Mouse (Mus musculus): ENCODE results near the gene Aida. TPM values are rescaled to one million over a fixed set of nuclear protein-coding genes. Genes with fewer than 3 reads are reported as not detected.
A peak's percentile ranks its signal among the peaks of the same experiment; 100 is the strongest.

Aida gene
- polyA plus RNA-seq, 1 experiment = 46.5 TPM

GRCm38 (mm10) chr1:183264145-183265008, 32.0 kb upstream of the Aida start:
- Histone ChIP-seq H3K79me3 (ENCODE audit: low read depth) (no peaks in the 10 kb centered on the region), H3K79me2 (ENCODE audit: control insufficient read depth, insufficient read depth) (no peaks in the 10 kb centered on the region), H3K36me3 (ENCODE audit: control insufficient read depth, insufficient read depth) (no peaks in the 10 kb centered on the region), H3ac (ENCODE audit: control insufficient read depth, insufficient read length, low read depth) (no peak overlapping the region), H3K4me3 (ENCODE audit: insufficient read depth, poor library complexity, severe bottlenecking) (no peak overlapping the region), H3K27me3 (ENCODE audit: control insufficient read depth, insufficient read depth, insufficient read length) (no peaks in the 10 kb centered on the region)
- TF ChIP-seq FOSL1 (IDR thresholded peaks at IDR 0.05; ENCODE audit: insufficient read depth, low read length, poor library complexity, severe bottlenecking) (no peak), CTCF (IDR thresholded peaks at IDR 0.05; ENCODE audit: control insufficient read depth, insufficient read depth, insufficient read length) (no peak), MYOG (IDR thresholded peaks at IDR 0.05; ENCODE audit: control insufficient read depth, extremely low read depth, insufficient read length) (no peak), CEBPB (IDR thresholded peaks at IDR 0.05; ENCODE audit: low read depth) (no peak)

GRCm38 (mm10) chr1:183265921-183266467, 30.4 kb upstream of the Aida start:
- H3K4me3 ChIP-seq (ENCODE audit: insufficient read depth, poor library complexity, severe bottlenecking) = no peak overlapping the region
- TF ChIP-seq MYOG (IDR thresholded peaks at IDR 0.05; ENCODE audit: control insufficient read depth, extremely low read depth, insufficient read length) = no peak
- no peak for TF ChIP-seq MAX (IDR thresholded peaks at IDR 0.05)
- TF ChIP-seq USF1 (IDR thresholded peaks at IDR 0.05; ENCODE audit: low read depth) = peak; percentile 22

GRCm38 (mm10) chr1:183267666-183268065, 28.7 kb upstream of the Aida start:
- H3K4me3 ChIP-seq (ENCODE audit: insufficient read depth, poor library complexity, severe bottlenecking) = no peak overlapping the region
- H3K27me3 ChIP-seq (ENCODE audit: control insufficient read depth, insufficient read depth, insufficient read length) = no peaks in the 10 kb centered on the region
- TF ChIP-seq FOSL1 (IDR thresholded peaks at IDR 0.05; ENCODE audit: insufficient read depth, low read length, poor library complexity, severe bottlenecking) = no peak
- no peak for TF ChIP-seq CTCF (IDR thresholded peaks at IDR 0.05; ENCODE audit: control insufficient read depth, insufficient read depth, insufficient read length)
- TF ChIP-seq MYOG (IDR thresholded peaks at IDR 0.05; ENCODE audit: control insufficient read depth, extremely low read depth, insufficient read length) = no peak
- TF ChIP-seq MAX (IDR thresholded peaks at IDR 0.05) = no peak
- TF ChIP-seq CEBPB (IDR thresholded peaks at IDR 0.05; ENCODE audit: low read depth) = no peak
- no peak for TF ChIP-seq MYOD1 (IDR thresholded peaks at IDR 0.05; ENCODE audit: control insufficient read depth, insufficient read length, low read depth)
- no peaks in the 10 kb centered on the region for H3K79me2 ChIP-seq (ENCODE audit: control insufficient read depth, insufficient read depth)
- no peaks in the 10 kb centered on the region for H3K36me3 ChIP-seq (ENCODE audit: control insufficient read depth, insufficient read depth)
- no peak overlapping the region for H3ac ChIP-seq (ENCODE audit: control insufficient read depth, insufficient read length, low read depth)
- H3K79me3 ChIP-seq (ENCODE audit: low read depth) = no peaks in the 10 kb centered on the region

More at GRCm38 (mm10) chr1:183265921-183266467, 30.4 kb upstream of the Aida start:
- no peaks in the 10 kb centered on the region for H3K79me3 ChIP-seq (ENCODE audit: low read depth)
- no peaks in the 10 kb centered on the region for H3K79me2 ChIP-seq (ENCODE audit: control insufficient read depth, insufficient read depth)
- no peaks in the 10 kb centered on the region for H3K27me3 ChIP-seq (ENCODE audit: control insufficient read depth, insufficient read depth, insufficient read length)
- H3K36me3 ChIP-seq (ENCODE audit: control insufficient read depth, insufficient read depth) = no peaks in the 10 kb centered on the region
- no peak overlapping the region for H3ac ChIP-seq (ENCODE audit: control insufficient read depth, insufficient read length, low read depth)

GRCm38 (mm10) chr1:183272867-183273818, 23.2 kb upstream of the Aida start:
- Histone ChIP-seq H3K36me3 (ENCODE audit: control insufficient read depth, insufficient read depth) (peaks cover 11% of the 10 kb centered on the region), H3ac (ENCODE audit: control insufficient read depth, insufficient read length, low read depth) (no peak overlapping the region), H3K4me3 (ENCODE audit: insufficient read depth, poor library complexity, severe bottlenecking) (no peak overlapping the region), H3K79me3 (ENCODE audit: low read depth) (no peaks in the 10 kb centered on the region), H3K79me2 (ENCODE audit: control insufficient read depth, insufficient read depth) (no peaks in the 10 kb centered on the region), H3K27me3 (ENCODE audit: control insufficient read depth, insufficient read depth, insufficient read length) (no peaks in the 10 kb centered on the region)
- TF ChIP-seq CEBPB (IDR thresholded peaks at IDR 0.05; ENCODE audit: low read depth) = no peak
- no peak for TF ChIP-seq MAX (IDR thresholded peaks at IDR 0.05)
- TF ChIP-seq FOSL1 (IDR thresholded peaks at IDR 0.05; ENCODE audit: insufficient read depth, low read length, poor library complexity, severe bottlenecking) = no peak
- TF ChIP-seq CTCF (IDR thresholded peaks at IDR 0.05; ENCODE audit: control insufficient read depth, insufficient read depth, insufficient read length) = no peak
- no peak for TF ChIP-seq MYOD1 (IDR thresholded peaks at IDR 0.05; ENCODE audit: control insufficient read depth, insufficient read length, low read depth)
- no peak for TF ChIP-seq MYOG (IDR thresholded peaks at IDR 0.05; ENCODE audit: control insufficient read depth, extremely low read depth, insufficient read length)
- TF ChIP-seq USF1 (IDR thresholded peaks at IDR 0.05; ENCODE audit: low read depth) = no peak

GRCm38 (mm10) chr1:183274385-183274784, 22.0 kb upstream of the Aida start:
- H3K79me2 ChIP-seq (ENCODE audit: control insufficient read depth, insufficient read depth) = no peaks in the 10 kb centered on the region
- H3K79me3 ChIP-seq (ENCODE audit: low read depth) = no peaks in the 10 kb centered on the region
- no peak overlapping the region for H3K4me3 ChIP-seq (ENCODE audit: insufficient read depth, poor library complexity, severe bottlenecking)
- no peak overlapping the region for H3ac ChIP-seq (ENCODE audit: control insufficient read depth, insufficient read length, low read depth)
- H3K27me3 ChIP-seq (ENCODE audit: control insufficient read depth, insufficient read depth, insufficient read length) = no peaks in the 10 kb centered on the region
- peaks cover 22% of the 10 kb centered on the region for H3K36me3 ChIP-seq (ENCODE audit: control insufficient read depth, insufficient read depth)
- TF ChIP-seq CEBPB (IDR thresholded peaks at IDR 0.05; ENCODE audit: low read depth) (no peak), MYOD1 (IDR thresholded peaks at IDR 0.05; ENCODE audit: control insufficient read depth, insufficient read length, low read depth) (no peak), FOSL1 (IDR thresholded peaks at IDR 0.05; ENCODE audit: insufficient read depth, low read length, poor library complexity, severe bottlenecking) (no peak), USF1 (IDR thresholded peaks at IDR 0.05; ENCODE audit: low read depth) (no peak), MYOG (IDR thresholded peaks at IDR 0.05; ENCODE audit: control insufficient read depth, extremely low read depth, insufficient read length) (no peak), MAX (IDR thresholded peaks at IDR 0.05) (no peak), CTCF (IDR thresholded peaks at IDR 0.05; ENCODE audit: control insufficient read depth, insufficient read depth, insufficient read length) (no peak)
